Mouse (Mus musculus) hindbrain, embryonic 16.5 days (tissue): ENCODE results near the gene Olfr376. TPM values are rescaled to one million over a fixed set of nuclear protein-coding genes. Genes with fewer than 3 reads are reported as not detected.

Source experiments
- ATAC-seq: fragments of 200-750 bp; cut with Nextera tagmentation; 2 replicates; pipeline ENCODE4 v1.8.0; 2017; ENCODE audit warnings: moderate TSS enrichment, moderate library complexity
- H3K27ac ChIP-seq: fragments of 300-500 bp; sonication (generic); 2 replicates; pipeline ENCODE4 v1.5.1; 2014; ENCODE audit warnings: low read depth, mild to moderate bottlenecking, control low read depth, low read length, moderate library complexity
- H3K27me3 ChIP-seq: fragments of 300-500 bp; sonication (generic); replicated peaks from 2 replicates; pipeline ENCODE4 v1.6.1; 2014; ENCODE audit warnings: low read length; ENCODE audit not compliant: control insufficient read depth, insufficient read depth
- H3K36me3 ChIP-seq: fragments of 300-500 bp; sonication (generic); 2 replicates; pipeline ENCODE4 v1.6.1; 2014; ENCODE audit warnings: mild to moderate bottlenecking, low read length, moderate library complexity, mixed read lengths; ENCODE audit not compliant: control insufficient read depth, insufficient read depth
- H3K4me1 ChIP-seq: fragments of 300-500 bp; sonication (generic); 2 replicates; pipeline ENCODE4 v1.6.1; 2014; ENCODE audit warnings: low read depth, low read length; ENCODE audit not compliant: control insufficient read depth, insufficient read depth
- H3K4me2 ChIP-seq: fragments of 300-500 bp; sonication (generic); 2 replicates; pipeline ENCODE4 v1.6.1; 2014; ENCODE audit warnings: mild to moderate bottlenecking, low read length, control low read depth, moderate library complexity
- H3K4me3 ChIP-seq: fragments of 300-500 bp; sonication (generic); 2 replicates; pipeline ENCODE4 v1.5.1; 2014; ENCODE audit warnings: mild to moderate bottlenecking, low read length, control low read depth, moderate library complexity
- H3K9ac ChIP-seq: fragments of 300-500 bp; sonication (generic); 2 replicates; pipeline ENCODE4 v1.6.1; 2014; ENCODE audit warnings: low read depth, mild to moderate bottlenecking, control low read depth, low read length, moderate library complexity
- H3K9me3 ChIP-seq: fragments of 300-500 bp; sonication (generic); 2 replicates; pipeline ENCODE4 v1.6.1; 2014; ENCODE audit warnings: mild to moderate bottlenecking, low read length, moderate library complexity; ENCODE audit not compliant: control insufficient read depth
- polyA plus RNA-seq: library from polyadenylated mRNA; unstranded; fragments of >200 nt; fragmentation: Nextera tagmentation; extraction: Ambion mirVana; gene quantifications from 2 replicates; pipeline ENCODE4 v1.2.1, GENCODE M21; 2015

The Olfr376 gene
- polyA plus RNA-seq, 1 experiment from 2014 or later, result not detected

DNA sequence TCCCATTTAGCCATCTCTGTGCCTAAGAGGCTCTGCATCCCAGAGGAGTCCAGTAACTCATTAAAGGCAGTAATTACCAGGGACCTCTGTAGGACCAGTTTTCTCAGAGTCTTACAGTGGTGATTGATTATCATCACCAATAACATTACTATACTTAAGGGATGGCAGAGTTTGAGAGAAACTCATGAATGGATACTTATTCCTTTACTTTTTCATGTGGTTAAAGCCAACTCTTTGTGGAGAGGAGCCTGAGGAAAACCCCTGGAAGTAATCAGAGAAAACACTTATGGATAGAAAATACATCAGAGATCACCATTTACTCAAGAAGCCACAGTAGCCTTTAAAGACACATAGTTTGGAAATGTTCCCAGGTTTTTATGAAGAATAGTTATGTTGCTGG lies 28.5 kb downstream of the Olfr376 start, which contains the start of gene Olfr1:
TSS of gene Olfr1 (minus strand) at position 101 of the 400 bp plus-strand sequence.
- Histone ChIP-seq H3K36me3 (no peaks in the 10 kb centered on the region), H3K27me3 (no peaks in the 10 kb centered on the region), H3K9me3 (no peaks in the 10 kb centered on the region), H3K4me2 (no peak within 1 kb of the TSS), H3K4me3 (no peak within 1 kb of the TSS), H3K27ac (no peak within 1 kb of the TSS), H3K4me1 (no peaks in the 10 kb centered on the region), H3K9ac (no peak within 1 kb of the TSS)
- ATAC-seq, result no peak

Other genes starting within 250 kb of the Olfr376 start
- 2.5 and 3.3 TPM in 2 replicates for gene Haspin, start 233.0 kb upstream of the Olfr376 start, polyA plus RNA-seq
- gene P2rx5, start 210.8 kb upstream of the Olfr376 start, polyA plus RNA-seq, result 0.39 and 0.60 TPM in 2 replicates
- gene Emc6, start 194.2 kb upstream of the Olfr376 start, polyA plus RNA-seq, result 141 and 145 TPM in 2 replicates
- 120 and 129 TPM in 2 replicates for gene Tax1bp3, start 194.2 kb upstream of the Olfr376 start, polyA plus RNA-seq
- 17.4 and 21.5 TPM in 2 replicates for gene Ctns, start 172.2 kb upstream of the Olfr376 start, polyA plus RNA-seq
- gene Shpk, start 171.8 kb upstream of the Olfr376 start, polyA plus RNA-seq, result 2.5 and 3.0 TPM in 2 replicates
- 0.31 and 0.40 TPM in 2 replicates for gene Trpv1, start 137.0 kb upstream of the Olfr376 start, polyA plus RNA-seq
- gene Trpv3, start 103.9 kb upstream of the Olfr376 start, polyA plus RNA-seq, result 0.34 TPM in 2 replicates
- gene Aspa, start 41.6 kb upstream of the Olfr376 start, polyA plus RNA-seq, result 2.7 and 4.6 TPM in 2 replicates
- gene Gm49340, start 41.5 kb upstream of the Olfr376 start, polyA plus RNA-seq, result not detected in 2 replicates
- 0.12 and 0.20 TPM in 2 replicates for gene Spata22, start 41.5 kb upstream of the Olfr376 start, polyA plus RNA-seq
- not detected in 2 replicates for gene Olfr20, start 20.5 kb upstream of the Olfr376 start, polyA plus RNA-seq
- not detected in 2 replicates for gene Olfr1, start 28.4 kb downstream of the Olfr376 start, polyA plus RNA-seq
- gene Olfr378, start 57.2 kb downstream of the Olfr376 start, polyA plus RNA-seq, result not detected in 2 replicates
- not detected in 2 replicates for gene Olfr380, start 86.3 kb downstream of the Olfr376 start, polyA plus RNA-seq
- not detected in 2 replicates for gene Olfr381, start 120.4 kb downstream of the Olfr376 start, polyA plus RNA-seq
- not detected in 2 replicates for gene Olfr382, start 146.0 kb downstream of the Olfr376 start, polyA plus RNA-seq
- gene Olfr385, start 221.8 kb downstream of the Olfr376 start, polyA plus RNA-seq, result not detected in 2 replicates
- gene Olfr384, start 227.3 kb downstream of the Olfr376 start, polyA plus RNA-seq, result not detected in 2 replicates